ENCODE assay signal across 25 mouse cellular contexts in genomic region chr17:75532469-75532986, GRCm38 (mm10). TPM values are rescaled to one million over a fixed set of nuclear protein-coding genes. Genes with fewer than 3 reads are reported as not detected.
DNase-seq lines count a peak whose midpoint lies in the region; ATAC-seq and TF ChIP-seq lines count a peak whose summit lies in the region.
"Had no signal": no experiment of that assay in that cellular context is flagged by ENCODE, and none has a peak within 500 bp of the region (broad histone marks: within the 10 kb centered on the region; RNA-seq: fewer than 3 reads in every experiment).

No protein-coding gene starts in this region.

- TF ChIP-seq CTCF in kidney, adult 2 months (conservative IDR thresholded peaks at IDR 0.05; ENCODE audit: insufficient read depth, insufficient read length, low read depth, low read length): no peak
- no peak for TF ChIP-seq CTCF in lung, embryonic 14.5 days (IDR thresholded peaks at IDR 0.05; ENCODE audit: low read depth)

- H3K27ac ChIP-seq in embryonic facial prominence, embryonic 14.5 days (replicated peaks; ENCODE audit: low read depth, low read length): no peak overlapping the region
- H3K27ac ChIP-seq in embryonic facial prominence, embryonic 10.5 days (replicated peaks): no peak overlapping the region
- no peak overlapping the region for H3K27ac ChIP-seq in kidney, embryonic 14.5 days (ENCODE audit: low read depth, low read length)
- H3K27ac ChIP-seq in kidney, adult 2 months (ENCODE audit: insufficient read depth, low read depth, low read length): no peak overlapping the region
- peak overlapping the region; percentile 61; the same call in 1 of the 2 replicates for H3K27ac ChIP-seq in kidney, embryonic 16.5 days (ENCODE audit: low read length)
- H3K27ac ChIP-seq in lung, embryonic 14.5 days (ENCODE audit: low read depth): no peak overlapping the region
- H3K27ac ChIP-seq: embryonic facial prominence, embryonic 13.5 days; forebrain, embryonic 13.5 days; forebrain, embryonic 15.5 days had no signal

- ATAC-seq in embryonic facial prominence, embryonic 14.5 days (ENCODE audit: low read depth): 0 out of 2 replicates have a peak, but pooled peaks have one; percentile 35
- ATAC-seq in kidney, embryonic 14.5 days (ENCODE audit: low FRiP score, low TSS enrichment): peak; percentile 61; the same call in 1 of the 2 replicates
- ATAC-seq in kidney, embryonic 16.5 days (ENCODE audit: low FRiP score, low TSS enrichment): peak; percentile 71
- ATAC-seq in lung, embryonic 14.5 days (ENCODE audit: insufficient read depth): peak; percentile 47; the same call in 1 of the 2 replicates
- ATAC-seq: activated CD4-positive, CD25-positive, alpha-beta regulatory T cell, adult 4 months; CD4-positive, CD25-positive, alpha-beta regulatory T cell, adult 4 months; forebrain, embryonic 13.5 days; forebrain, embryonic 15.5 days; Patski had no signal

- WGBS in embryonic facial prominence, embryonic 14.5 days: 85% methylated on average over 6 of the region's 6 CpGs
- 88% methylated on average over 6 of the region's 6 CpGs for WGBS in embryonic facial prominence, embryonic 10.5 days
- 22% methylated on average over 6 of the region's 6 CpGs for WGBS in kidney, embryonic 14.5 days
- 57% methylated on average over 6 of the region's 6 CpGs for WGBS in kidney, adult 2 months
- WGBS in kidney, embryonic 16.5 days: 27% methylated on average over 6 of the region's 6 CpGs
- WGBS in lung, embryonic 14.5 days: 66% methylated on average over 6 of the region's 6 CpGs

- peaks cover 8% of the 10 kb centered on the region; the same call in 1 of the 2 replicates for H3K36me3 ChIP-seq in embryonic facial prominence, embryonic 14.5 days (ENCODE audit: control insufficient read depth, insufficient read depth, low read length)
- peaks cover 25% of the 10 kb centered on the region for H3K36me3 ChIP-seq in embryonic facial prominence, embryonic 10.5 days (replicated peaks)
- H3K36me3 ChIP-seq in kidney, embryonic 14.5 days (ENCODE audit: control insufficient read depth, insufficient read depth, low read length): peaks cover 8% of the 10 kb centered on the region; the same call in 1 of the 2 replicates
- no peaks in the 10 kb centered on the region for H3K36me3 ChIP-seq in kidney, adult 2 months (ENCODE audit: control insufficient read depth, insufficient read depth, low read length)
- H3K36me3 ChIP-seq in kidney, embryonic 16.5 days (ENCODE audit: insufficient read depth, low read length): peaks cover 9% of the 10 kb centered on the region; the same call in 1 of the 2 replicates
- H3K36me3 ChIP-seq in lung, embryonic 14.5 days (ENCODE audit: insufficient read depth): peaks cover 9% of the 10 kb centered on the region

- no peaks in the 10 kb centered on the region for H3K27me3 ChIP-seq in embryonic facial prominence, embryonic 14.5 days (replicated peaks; ENCODE audit: control insufficient read depth, insufficient read depth, low read length)
- H3K27me3 ChIP-seq in embryonic facial prominence, embryonic 10.5 days (replicated peaks; ENCODE audit: low read depth, poor library complexity, severe bottlenecking): no peaks in the 10 kb centered on the region
- no peaks in the 10 kb centered on the region for H3K27me3 ChIP-seq in kidney, embryonic 14.5 days (ENCODE audit: control insufficient read depth, insufficient read depth, low read length)
- H3K27me3 ChIP-seq in kidney, adult 2 months (replicated peaks; ENCODE audit: control insufficient read depth, insufficient read depth, low read length): no peaks in the 10 kb centered on the region
- H3K27me3 ChIP-seq in kidney, embryonic 16.5 days (ENCODE audit: insufficient read depth, low read length): no peaks in the 10 kb centered on the region
- H3K27me3 ChIP-seq in lung, embryonic 14.5 days (ENCODE audit: insufficient read depth, low read length): no peaks in the 10 kb centered on the region
- H3K27me3 ChIP-seq: CH12.LX; embryonic facial prominence, embryonic 13.5 days; forebrain, embryonic 13.5 days; forebrain, embryonic 15.5 days; Patski had no signal

- no peak for TF ChIP-seq POLR2A in kidney, adult 2 months (IDR thresholded peaks at IDR 0.05; ENCODE audit: low read depth, low read length)

- H3K9me3 ChIP-seq in embryonic facial prominence, embryonic 14.5 days (ENCODE audit: control insufficient read depth, low read length): no peaks in the 10 kb centered on the region
- no peaks in the 10 kb centered on the region for H3K9me3 ChIP-seq in embryonic facial prominence, embryonic 10.5 days
- no peaks in the 10 kb centered on the region for H3K9me3 ChIP-seq in kidney, embryonic 14.5 days (ENCODE audit: control insufficient read depth, low read length)
- H3K9me3 ChIP-seq in kidney, embryonic 16.5 days (ENCODE audit: low read length): no peaks in the 10 kb centered on the region
- no peaks in the 10 kb centered on the region for H3K9me3 ChIP-seq in lung, embryonic 14.5 days (ENCODE audit: low read depth, low read length)
- H3K9me3 ChIP-seq: embryonic facial prominence, embryonic 13.5 days; forebrain, embryonic 13.5 days; forebrain, embryonic 15.5 days; G1E had no signal

- H3K4me2 ChIP-seq in embryonic facial prominence, embryonic 14.5 days (ENCODE audit: low read depth, low read length): no peak overlapping the region
- no peak overlapping the region for H3K4me2 ChIP-seq in kidney, embryonic 14.5 days (replicated peaks; ENCODE audit: low read depth, low read length)
- no peak overlapping the region for H3K4me2 ChIP-seq in kidney, embryonic 16.5 days (replicated peaks; ENCODE audit: low read depth, low read length)
- H3K4me2 ChIP-seq in lung, embryonic 14.5 days: no peak overlapping the region
- H3K4me2 ChIP-seq: embryonic facial prominence, embryonic 13.5 days; forebrain, embryonic 13.5 days; forebrain, embryonic 15.5 days had no signal

- H3K4me3 ChIP-seq in embryonic facial prominence, embryonic 14.5 days (ENCODE audit: low read depth, low read length): no peak overlapping the region
- H3K4me3 ChIP-seq in embryonic facial prominence, embryonic 10.5 days: no peak overlapping the region
- H3K4me3 ChIP-seq in kidney, embryonic 14.5 days (ENCODE audit: low read length): no peak overlapping the region
- H3K4me3 ChIP-seq in kidney, adult 2 months (ENCODE audit: insufficient read depth, low read depth, low read length): no peak overlapping the region
- H3K4me3 ChIP-seq in kidney, embryonic 16.5 days (ENCODE audit: low read length): no peak overlapping the region
- no peak overlapping the region for H3K4me3 ChIP-seq in lung, embryonic 14.5 days (ENCODE audit: low read depth, low read length)
- H3K4me3 ChIP-seq: embryonic facial prominence, embryonic 13.5 days; forebrain, embryonic 13.5 days; forebrain, embryonic 15.5 days had no signal

- no peak for DNase-seq in embryonic facial prominence, embryonic 14.5 days (ENCODE audit: low spot score)
- no peak for DNase-seq in embryonic facial prominence, embryonic 10.5 days (ENCODE audit: low spot score)
- DNase-seq in kidney, adult 2 months: no peak
- DNase-seq in kidney, postnatal 14 days: no peak
- DNase-seq in lung, embryonic 14.5 days: no peak
- no peak for DNase-seq in lung, postnatal 25 days (ENCODE audit: low spot score)
- DNase-seq: adrenal gland, adult 8-10 months; adrenal gland, postnatal 14 days; adrenal gland, postnatal 36 days; B cell, adult 2 months; cerebellum, adult 11-12 months; cerebellum, adult 2 months; cerebellum, adult 9-10 months; cerebellum, postnatal 10 days; cerebellum, postnatal 25 days had no signal

- no peaks in the 10 kb centered on the region for H3K4me1 ChIP-seq in embryonic facial prominence, embryonic 14.5 days (ENCODE audit: control insufficient read depth, insufficient read depth, low read length)
- peaks cover 5% of the 10 kb centered on the region for H3K4me1 ChIP-seq in embryonic facial prominence, embryonic 10.5 days
- H3K4me1 ChIP-seq in kidney, embryonic 14.5 days (ENCODE audit: control insufficient read depth, insufficient read depth, low read length): 0 out of 2 replicates have a peak, but pooled peaks cover 4% of the 10 kb centered on the region
- no peaks in the 10 kb centered on the region for H3K4me1 ChIP-seq in kidney, adult 2 months (ENCODE audit: control insufficient read depth, insufficient read depth, low read length)
- 0 out of 2 replicates have a peak, but pooled peaks cover 7% of the 10 kb centered on the region for H3K4me1 ChIP-seq in kidney, embryonic 16.5 days (ENCODE audit: insufficient read depth, low read length)
- H3K4me1 ChIP-seq in lung, embryonic 14.5 days (ENCODE audit: insufficient read depth): no peaks in the 10 kb centered on the region
- H3K4me1 ChIP-seq: forebrain, embryonic 13.5 days; forebrain, embryonic 15.5 days had no signal

- no peak overlapping the region for H3K9ac ChIP-seq in embryonic facial prominence, embryonic 14.5 days (ENCODE audit: low read depth, low read length)
- H3K9ac ChIP-seq in kidney, embryonic 14.5 days (ENCODE audit: low read depth, low read length): no peak overlapping the region
- H3K9ac ChIP-seq in kidney, embryonic 16.5 days (replicated peaks; ENCODE audit: low read length): no peak overlapping the region
- H3K9ac ChIP-seq in lung, embryonic 14.5 days: no peak overlapping the region
- H3K9ac ChIP-seq: embryonic facial prominence, embryonic 13.5 days; forebrain, embryonic 13.5 days; forebrain, embryonic 15.5 days had no signal

RNA-seq across cellular contexts. Expression of gene Fam98a, which starts 19.2 kb away (rescaled TPM):
- polyA plus RNA-seq in embryonic facial prominence, embryonic 14.5 days (2014; fragmentation: Nextera tagmentation; extraction: Ambion mirVana): 12.5 and 16.5 TPM in 2 replicates
- polyA plus RNA-seq in embryonic facial prominence, embryonic 10.5 days (2016; fragmentation: Nextera tagmentation; extraction: Ambion mirVana): 23.9 and 25.1 TPM in 2 replicates
- 8.6 and 9.7 TPM in 2 replicates for polyA plus RNA-seq in kidney, embryonic 14.5 days (2014; fragmentation: Nextera tagmentation; extraction: Ambion mirVana)
- 10.5 and 13.9 TPM in 2 replicates for polyA plus RNA-seq in kidney, adult 2 months (2012; rRNA removed)
- polyA plus RNA-seq in kidney, embryonic 16.5 days (2015; fragmentation: Nextera tagmentation; extraction: Ambion mirVana): 23.0 and 25.0 TPM in 2 replicates
- polyA plus RNA-seq in lung, embryonic 14.5 days (2014; fragmentation: Nextera tagmentation; extraction: Ambion mirVana): 7.9 and 9.7 TPM in 2 replicates
